Mouse (Mus musculus): ENCODE measurements around the gene Tbc1d10b. TPM values are rescaled to one million over a fixed set of nuclear protein-coding genes. Genes with fewer than 3 reads are reported as not detected.

Tbc1d10b gene
- polyA plus RNA-seq, 1 experiment from 2014 or later: 31.0 TPM

- no peak for ATAC-seq
- 69% methylated on average over 4 of the region's 4 CpGs for WGBS
- Histone ChIP-seq H3K4me2 (ENCODE audit: low read length) (no peak overlapping the region), H3K9ac (replicated peaks; ENCODE audit: low read depth, low read length) (no peak overlapping the region), H3K9me3 (ENCODE audit: control insufficient read depth, low read length) (no peaks in the 10 kb centered on the region), H3K27ac (ENCODE audit: low read length) (no peak overlapping the region), H3K4me3 (replicated peaks; ENCODE audit: low read length) (no peak overlapping the region), H3K27me3 (replicated peaks; ENCODE audit: control insufficient read depth, insufficient read depth, low read length) (no peaks in the 10 kb centered on the region), H3K36me3 (ENCODE audit: control insufficient read depth, insufficient read depth) (no peaks in the 10 kb centered on the region), H3K4me1 (replicated peaks; ENCODE audit: control insufficient read depth, insufficient read depth, low read length) (peaks cover 23% of the 10 kb centered on the region)
Observed at GRCm38 (mm10) chr7:127228615-127229303, 20.5 kb upstream of the Tbc1d10b start.

- Histone ChIP-seq H3K4me2 (ENCODE audit: low read length) (no peak overlapping the region), H3K36me3 (ENCODE audit: control insufficient read depth, insufficient read depth) (no peaks in the 10 kb centered on the region), H3K9me3 (ENCODE audit: control insufficient read depth, low read length) (no peaks in the 10 kb centered on the region), H3K27ac (ENCODE audit: low read length) (no peak overlapping the region), H3K4me1 (replicated peaks; ENCODE audit: control insufficient read depth, insufficient read depth, low read length) (peaks cover 8% of the 10 kb centered on the region), H3K9ac (replicated peaks; ENCODE audit: low read depth, low read length) (no peak overlapping the region), H3K4me3 (replicated peaks; ENCODE audit: low read length) (no peak overlapping the region), H3K27me3 (replicated peaks; ENCODE audit: control insufficient read depth, insufficient read depth, low read length) (no peaks in the 10 kb centered on the region)
- WGBS: 89% methylated on average over 11 of the region's 11 CpGs
- ATAC-seq: no peak
Observed at GRCm38 (mm10) chr7:127225147-127225995, 17.1 kb upstream of the Tbc1d10b start.

DNA sequence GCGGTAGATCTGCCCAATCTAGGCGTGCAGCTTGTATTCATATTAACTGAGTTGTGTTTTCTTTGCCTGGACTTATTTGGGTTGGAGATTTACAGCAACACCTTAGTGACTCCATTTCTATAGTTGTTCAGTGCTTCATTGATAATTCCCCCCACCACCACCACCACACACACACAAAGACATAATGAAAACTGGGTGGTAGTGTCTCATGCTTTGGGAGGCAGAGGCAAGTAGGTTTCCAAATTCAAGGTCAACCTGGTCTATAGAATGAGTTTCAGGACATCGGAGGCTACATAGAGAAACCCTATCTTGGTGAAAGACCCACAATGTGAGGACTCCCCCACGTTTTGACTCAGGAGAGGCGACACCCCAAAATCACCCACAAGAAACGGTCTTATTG, 16.3 kb upstream of the Tbc1d10b start:
- WGBS: 92% methylated on average over 6 of the region's 6 CpGs
- ATAC-seq: no peak
- no peaks in the 10 kb centered on the region for H3K27me3 ChIP-seq (replicated peaks; ENCODE audit: control insufficient read depth, insufficient read depth, low read length)
- H3K9ac ChIP-seq (replicated peaks; ENCODE audit: low read depth, low read length): no peak overlapping the region
- no peak overlapping the region for H3K4me3 ChIP-seq (replicated peaks; ENCODE audit: low read length)
- H3K4me2 ChIP-seq (ENCODE audit: low read length): no peak overlapping the region
- no peaks in the 10 kb centered on the region for H3K36me3 ChIP-seq (ENCODE audit: control insufficient read depth, insufficient read depth)
- H3K4me1 ChIP-seq (replicated peaks; ENCODE audit: control insufficient read depth, insufficient read depth, low read length): peaks cover under 1% of the 10 kb centered on the region; the same call in 1 of the 2 replicates
- H3K27ac ChIP-seq (ENCODE audit: low read length): no peak overlapping the region
- no peaks in the 10 kb centered on the region for H3K9me3 ChIP-seq (ENCODE audit: control insufficient read depth, low read length)

DNA sequence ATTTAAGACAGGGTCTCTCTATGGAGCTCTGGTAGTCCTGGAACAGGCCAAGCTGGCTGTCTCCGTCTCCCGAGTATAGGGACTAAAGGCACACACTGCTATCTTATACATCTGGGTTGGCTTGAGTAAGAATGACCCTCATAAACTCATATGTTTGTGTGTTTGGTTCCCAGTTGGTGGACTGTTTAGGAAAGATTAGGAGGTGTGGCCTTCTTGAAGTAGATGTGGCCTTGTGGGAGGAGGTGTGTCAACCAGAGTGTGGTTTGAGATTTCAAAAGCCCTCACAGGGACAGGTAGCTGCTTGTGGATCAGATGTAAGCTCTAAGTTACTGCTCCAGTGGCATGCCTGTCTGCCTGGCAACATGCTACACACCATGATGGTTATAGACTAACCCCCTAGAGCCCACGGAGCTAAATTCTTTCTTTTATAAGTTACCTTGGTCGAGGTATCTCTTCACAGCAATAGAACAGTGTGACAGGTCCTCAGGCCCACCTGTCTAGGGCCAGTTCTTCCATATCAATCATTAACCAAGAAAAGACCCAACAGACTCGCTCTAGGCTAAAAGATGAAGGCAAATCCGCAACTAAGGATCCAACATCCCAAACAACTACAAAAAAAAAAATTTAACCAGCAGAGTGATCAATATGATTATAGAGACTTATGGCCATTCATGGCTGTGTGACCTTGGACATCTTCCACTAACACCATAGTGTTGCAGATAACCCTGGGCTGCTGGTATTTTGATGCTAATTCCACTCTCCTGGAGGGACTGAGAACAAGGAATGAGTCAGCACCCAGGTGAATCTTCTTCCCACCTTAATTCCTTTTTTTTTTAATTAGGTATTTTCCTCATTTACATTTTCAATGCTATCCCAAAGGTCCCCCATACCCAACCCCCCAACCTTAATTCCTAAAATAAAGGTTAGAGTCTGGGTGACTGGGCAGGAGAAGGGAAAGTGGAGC, 15.5 kb upstream of the Tbc1d10b start:
- H3K4me3 ChIP-seq (replicated peaks; ENCODE audit: low read length): no peak overlapping the region
- no peak overlapping the region for H3K9ac ChIP-seq (replicated peaks; ENCODE audit: low read depth, low read length)
- WGBS: 93% methylated on average over 6 of the region's 6 CpGs
- H3K27me3 ChIP-seq (replicated peaks; ENCODE audit: control insufficient read depth, insufficient read depth, low read length): no peaks in the 10 kb centered on the region
- no peaks in the 10 kb centered on the region for H3K9me3 ChIP-seq (ENCODE audit: control insufficient read depth, low read length)
- no peaks in the 10 kb centered on the region for H3K4me1 ChIP-seq (replicated peaks; ENCODE audit: control insufficient read depth, insufficient read depth, low read length)
- no peak overlapping the region for H3K27ac ChIP-seq (ENCODE audit: low read length)
- no peak for ATAC-seq
- H3K4me2 ChIP-seq (ENCODE audit: low read length): no peak overlapping the region
- H3K36me3 ChIP-seq (ENCODE audit: control insufficient read depth, insufficient read depth): no peaks in the 10 kb centered on the region

- Histone ChIP-seq H3K27ac (ENCODE audit: low read length) (no peak overlapping the region), H3K9ac (replicated peaks; ENCODE audit: low read depth, low read length) (no peak overlapping the region), H3K4me2 (ENCODE audit: low read length) (no peak overlapping the region), H3K4me3 (replicated peaks; ENCODE audit: low read length) (no peak overlapping the region), H3K27me3 (replicated peaks; ENCODE audit: control insufficient read depth, insufficient read depth, low read length) (no peaks in the 10 kb centered on the region), H3K4me1 (replicated peaks; ENCODE audit: control insufficient read depth, insufficient read depth, low read length) (no peaks in the 10 kb centered on the region), H3K9me3 (ENCODE audit: control insufficient read depth, low read length) (no peaks in the 10 kb centered on the region), H3K36me3 (ENCODE audit: control insufficient read depth, insufficient read depth) (no peaks in the 10 kb centered on the region)
- 99% methylated on average over 3 of the region's 3 CpGs for WGBS
- ATAC-seq: no peak
Observed at GRCm38 (mm10) chr7:127223106-127223505, 14.8 kb upstream of the Tbc1d10b start.

- Histone ChIP-seq H3K4me1 (replicated peaks; ENCODE audit: control insufficient read depth, insufficient read depth, low read length) (no peaks in the 10 kb centered on the region), H3K36me3 (ENCODE audit: control insufficient read depth, insufficient read depth) (no peaks in the 10 kb centered on the region), H3K4me2 (ENCODE audit: low read length) (no peak overlapping the region), H3K27ac (ENCODE audit: low read length) (no peak overlapping the region), H3K9me3 (ENCODE audit: control insufficient read depth, low read length) (no peaks in the 10 kb centered on the region), H3K9ac (replicated peaks; ENCODE audit: low read depth, low read length) (no peak overlapping the region), H3K27me3 (replicated peaks; ENCODE audit: control insufficient read depth, insufficient read depth, low read length) (no peaks in the 10 kb centered on the region), H3K4me3 (replicated peaks; ENCODE audit: low read length) (no peak overlapping the region)
- no peak for ATAC-seq
- 84% methylated on average over 6 of the region's 6 CpGs for WGBS
Observed at GRCm38 (mm10) chr7:127220440-127220839, 12.2 kb upstream of the Tbc1d10b start.

DNA sequence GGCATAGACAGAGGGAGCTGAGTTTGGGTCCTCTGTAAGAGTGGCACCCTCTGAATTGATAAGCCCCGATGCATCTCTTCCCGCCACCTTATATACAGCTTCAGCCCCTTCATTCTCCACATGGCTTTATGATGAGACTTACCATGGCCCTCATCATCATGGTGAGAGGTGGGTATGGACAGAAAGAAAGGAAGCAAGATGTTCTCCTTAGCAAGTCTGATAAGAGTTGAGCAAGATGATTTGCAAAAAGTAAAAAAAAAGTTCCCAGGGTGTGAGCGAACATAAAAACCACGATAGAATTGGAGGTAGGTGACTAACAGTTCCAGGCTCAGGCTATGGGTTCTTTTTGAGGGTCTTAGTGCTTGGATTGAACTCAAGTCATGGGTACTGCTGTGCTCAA, 10.4 kb upstream of the Tbc1d10b start:
- Histone ChIP-seq H3K9ac (replicated peaks; ENCODE audit: low read depth, low read length) (no peak overlapping the region), H3K4me2 (ENCODE audit: low read length) (no peak overlapping the region), H3K36me3 (ENCODE audit: control insufficient read depth, insufficient read depth) (no peaks in the 10 kb centered on the region), H3K4me1 (replicated peaks; ENCODE audit: control insufficient read depth, insufficient read depth, low read length) (peaks cover 5% of the 10 kb centered on the region), H3K27me3 (replicated peaks; ENCODE audit: control insufficient read depth, insufficient read depth, low read length) (no peaks in the 10 kb centered on the region), H3K27ac (ENCODE audit: low read length) (no peak overlapping the region), H3K9me3 (ENCODE audit: control insufficient read depth, low read length) (no peaks in the 10 kb centered on the region), H3K4me3 (replicated peaks; ENCODE audit: low read length) (no peak overlapping the region)
- no peak for ATAC-seq
- WGBS: 96% methylated on average over 4 of the region's 4 CpGs

DNA sequence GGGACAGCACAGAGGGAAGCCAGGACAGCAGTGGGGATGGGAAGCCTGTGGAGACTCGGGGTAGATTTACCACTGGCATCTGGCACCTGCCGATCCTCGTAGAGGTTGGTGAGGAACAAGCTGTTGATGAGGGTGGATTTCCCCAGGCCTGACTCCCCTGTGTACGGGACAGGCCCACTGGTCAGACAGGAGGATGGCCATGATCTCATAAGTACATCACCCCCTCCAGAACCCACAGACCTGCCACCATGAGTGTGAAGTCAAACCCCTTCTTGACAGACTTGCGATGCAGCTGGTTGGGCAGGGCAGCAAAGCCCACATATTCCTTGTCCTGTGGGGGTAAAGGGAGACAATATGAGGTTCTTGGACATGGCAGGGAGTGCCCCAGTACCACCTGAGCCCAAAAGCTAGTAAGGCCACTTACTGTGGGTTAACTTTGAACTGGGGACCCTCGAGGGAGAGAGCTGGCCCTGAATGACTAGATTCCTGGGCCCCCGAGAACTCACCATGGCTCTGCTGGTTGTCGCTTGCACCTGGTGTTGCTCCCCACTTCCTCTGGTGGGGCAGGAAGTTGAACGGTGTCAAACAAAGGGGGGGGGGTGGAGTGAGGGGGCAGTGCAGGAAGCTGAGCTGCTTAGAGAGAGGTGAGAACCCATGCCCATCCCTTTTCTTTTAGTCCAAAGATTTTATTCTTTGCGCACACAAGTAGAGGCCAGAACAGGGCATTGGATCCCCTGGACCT, 9.8 kb upstream of the Tbc1d10b start:
- no peaks in the 10 kb centered on the region for H3K9me3 ChIP-seq (ENCODE audit: control insufficient read depth, low read length)
- no peaks in the 10 kb centered on the region for H3K36me3 ChIP-seq (ENCODE audit: control insufficient read depth, insufficient read depth)
- H3K4me1 ChIP-seq (replicated peaks; ENCODE audit: control insufficient read depth, insufficient read depth, low read length): peaks cover 5% of the 10 kb centered on the region
- no peak overlapping the region for H3K4me2 ChIP-seq (ENCODE audit: low read length)
- no peak overlapping the region for H3K27ac ChIP-seq (ENCODE audit: low read length)
- no peaks in the 10 kb centered on the region for H3K27me3 ChIP-seq (replicated peaks; ENCODE audit: control insufficient read depth, insufficient read depth, low read length)
- H3K9ac ChIP-seq (replicated peaks; ENCODE audit: low read depth, low read length): no peak overlapping the region
- no peak for ATAC-seq
- H3K4me3 ChIP-seq (replicated peaks; ENCODE audit: low read length): no peak overlapping the region
- WGBS: 85% methylated on average over 10 of the region's 10 CpGs

Data from forebrain, embryonic 16.5 days (tissue).